Mouse (Mus musculus) MEL (cell line): Measurements from ENCODE around the gene Fastkd2.

Source experiments
- CHD1 ChIP-seq: IDR thresholded peaks from 2 replicates; pipeline ENCODE4 v1.6.1; 2012; ENCODE audit warnings: low read depth, mild to moderate bottlenecking, inconsistent platforms, low read length, improper control_type of control experiment
- CTCF ChIP-seq, 3 experiments: IDR thresholded peaks in 2 of 3; conservative IDR thresholded peaks in 1 of 3; 2 replicates each; pipeline ENCODE4 v1.5.1; 2011 to 2012; ENCODE audit warnings: low read length in 3 of 3, low read depth in 2 of 3, mild to moderate bottlenecking in 2 of 3, improper control_type of control experiment in 1 of 3, inconsistent platforms in 1 of 3, mixed read lengths in 1 of 3, moderate library complexity in 1 of 3; ENCODE audit not compliant: control insufficient read depth in 1 of 3, insufficient read depth in 1 of 3, poor library complexity in 1 of 3, severe bottlenecking in 1 of 3
- EP300 ChIP-seq, 2 experiments: IDR thresholded peaks; 2 replicates each; pipeline ENCODE4 v1.6.1; 2011; ENCODE audit warnings: improper control_type of control experiment in 2 of 2, low read length in 2 of 2, low read depth in 1 of 2, mild to moderate bottlenecking in 1 of 2
- KAT2A ChIP-seq: conservative IDR thresholded peaks from 2 replicates; pipeline ENCODE4 v1.6.1; 2012; ENCODE audit warnings: low read depth, low read length, improper control_type of control experiment, inconsistent platforms
- MAX ChIP-seq: IDR thresholded peaks from 2 replicates; pipeline ENCODE4 v1.6.1; 2011; ENCODE audit warnings: low read length, improper control_type of control experiment
- NRF1 ChIP-seq: IDR thresholded peaks from 2 replicates; pipeline ENCODE4 v1.6.1; 2014; ENCODE audit warnings: low read depth, mild to moderate bottlenecking, inconsistent platforms, low read length, improper control_type of control experiment, moderate library complexity; ENCODE audit not compliant: poor library complexity, insufficient read depth, severe bottlenecking
- POLR2A ChIP-seq, 2 experiments: IDR thresholded peaks; 2 replicates each; pipeline ENCODE4 v1.6.1; 2011 to 2012; ENCODE audit warnings: low read length in 2 of 2, mild to moderate bottlenecking in 2 of 2, control low read depth in 1 of 2, improper control_type of control experiment in 1 of 2, low read depth in 1 of 2, moderate library complexity in 1 of 2; ENCODE audit not compliant: control insufficient read depth in 1 of 2, insufficient read depth in 1 of 2, poor library complexity in 1 of 2
- POLR2AphosphoS2 ChIP-seq: IDR thresholded peaks from 2 replicates; pipeline ENCODE4 v1.6.1; 2011; ENCODE audit warnings: low read length, improper control_type of control experiment
- RCOR1 ChIP-seq: IDR thresholded peaks from 2 replicates; pipeline ENCODE4 v1.6.1; 2012; ENCODE audit warnings: low read depth, mild to moderate bottlenecking, inconsistent platforms, low read length, improper control_type of control experiment
- SMC3 ChIP-seq: IDR thresholded peaks from 2 replicates; pipeline ENCODE4 v1.6.1; 2011; ENCODE audit warnings: low read depth, low read length, improper control_type of control experiment
- TAL1 ChIP-seq: IDR thresholded peaks from 2 replicates; pipeline ENCODE4 v1.6.1; 2012; ENCODE audit warnings: mild to moderate bottlenecking, inconsistent platforms, low read length, moderate library complexity, mixed read lengths
- TCF12 ChIP-seq: IDR thresholded peaks from 2 replicates; pipeline ENCODE4 v1.6.1; 2014; ENCODE audit warnings: low read depth, mild to moderate bottlenecking, inconsistent platforms, low read length, improper control_type of control experiment, moderate library complexity
- ZC3H11A ChIP-seq: IDR thresholded peaks from 2 replicates; pipeline ENCODE4 v1.6.1; 2012; ENCODE audit warnings: low read depth, mild to moderate bottlenecking, inconsistent platforms, low read length, improper control_type of control experiment

DNA sequence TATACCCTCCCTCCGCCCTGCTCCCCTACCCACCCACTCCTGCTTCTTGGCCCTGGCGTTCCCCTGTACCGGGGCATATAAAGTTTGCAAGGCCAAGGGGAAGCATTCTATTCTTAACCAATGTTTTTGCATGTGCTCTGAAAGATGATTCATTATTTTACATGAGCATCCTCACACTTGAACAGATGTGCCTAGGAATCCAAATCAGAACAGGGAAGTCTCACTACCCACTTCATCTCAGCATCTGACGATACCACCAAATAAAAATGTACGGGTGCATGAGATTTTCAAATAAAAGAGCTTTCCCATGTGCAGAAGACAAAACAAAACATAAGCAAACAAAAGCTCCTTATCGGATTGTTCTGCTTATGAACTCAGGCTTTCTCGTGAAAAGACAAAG lies 10.3 kb upstream of the Fastkd2 start:
- TF ChIP-seq CTCF (IDR thresholded peaks at IDR 0.05 in 2 of 3, conservative IDR thresholded peaks at IDR 0.05 in 1 of 3; ENCODE audit: control insufficient read depth in 1 of 3, insufficient read depth in 1 of 3, low read depth in 2 of 3, low read length in 3 of 3, poor library complexity in 1 of 3, severe bottlenecking in 1 of 3) (no peak), KAT2A (no peak), NRF1 (no peak), SMC3 (no peak), EP300 (IDR thresholded peaks at IDR 0.05; ENCODE audit: low read depth in 1 of 2, low read length in 2 of 2) (no peak), RCOR1 (no peak), POLR2AphosphoS2 (no peak), TCF12 (no peak), CHD1 (no peak), POLR2A (IDR thresholded peaks at IDR 0.05; ENCODE audit: control insufficient read depth in 1 of 2, insufficient read depth in 1 of 2, low read depth in 1 of 2, low read length in 2 of 2, poor library complexity in 1 of 2) (no peak), TAL1 (no peak), MAX (no peak), ZC3H11A (no peak)
